Mouse (Mus musculus) lung, adult 2 months (tissue): Measurements from ENCODE around the gene Mapk12.

Source experiments
- CTCF ChIP-seq: fragments of 200-500 bp; IDR thresholded peaks from 2 replicates; pipeline ENCODE4 v1.5.1; 2011; ENCODE audit warnings: mild to moderate bottlenecking, low read length, control low read depth; ENCODE audit not compliant: insufficient read depth
- POLR2A ChIP-seq: fragments of 200-500 bp; IDR thresholded peaks from 2 replicates; pipeline ENCODE4 v1.6.1; 2011; ENCODE audit warnings: low read depth, mild to moderate bottlenecking, control low read depth, low read length, borderline replicate concordance; ENCODE audit errors: extremely low read depth

DNA sequence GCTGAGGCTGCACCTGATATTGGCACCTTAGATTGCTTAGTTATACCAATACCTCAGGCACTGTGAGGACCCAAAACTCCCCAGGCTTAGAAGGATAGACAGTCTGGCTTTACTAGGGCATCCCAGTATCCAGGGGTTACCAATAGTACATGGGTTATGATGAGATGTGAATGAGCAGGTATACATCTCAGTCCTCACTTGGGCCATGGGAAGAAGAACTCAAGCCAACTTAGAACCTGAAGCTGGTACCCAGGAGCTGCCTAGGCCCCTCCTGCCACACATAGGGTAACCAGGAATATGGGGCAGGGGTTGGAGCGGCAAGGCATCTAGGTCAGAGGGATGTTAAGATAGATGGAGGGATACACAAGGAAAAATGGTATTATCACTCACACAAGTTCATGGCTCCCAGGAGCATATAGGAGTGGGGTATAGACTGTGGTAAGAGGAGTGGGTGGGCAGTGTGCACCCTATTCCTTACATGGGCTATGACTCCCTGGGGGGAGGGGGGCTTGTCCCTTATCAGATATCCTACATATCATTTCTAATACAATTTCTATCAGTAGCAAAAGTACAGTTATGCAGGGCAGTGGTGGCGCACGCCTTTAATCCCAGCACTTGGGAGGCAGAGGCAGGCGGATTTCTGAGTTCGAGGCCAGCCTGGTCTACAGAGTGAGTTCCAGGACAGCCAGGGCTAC is 3.9 kb downstream of the Mapk12 start:
- TF ChIP-seq POLR2A (no peak), CTCF (no peak)
